Mouse (Mus musculus) thymus, postnatal 14 days (tissue): ENCODE results near the gene Csnk2a2.

Experiments used
- DNase-seq: peaks from one replicate; pipeline ENCODE4 v3.0.0; 2021

Gene Csnk2a2

DNA sequence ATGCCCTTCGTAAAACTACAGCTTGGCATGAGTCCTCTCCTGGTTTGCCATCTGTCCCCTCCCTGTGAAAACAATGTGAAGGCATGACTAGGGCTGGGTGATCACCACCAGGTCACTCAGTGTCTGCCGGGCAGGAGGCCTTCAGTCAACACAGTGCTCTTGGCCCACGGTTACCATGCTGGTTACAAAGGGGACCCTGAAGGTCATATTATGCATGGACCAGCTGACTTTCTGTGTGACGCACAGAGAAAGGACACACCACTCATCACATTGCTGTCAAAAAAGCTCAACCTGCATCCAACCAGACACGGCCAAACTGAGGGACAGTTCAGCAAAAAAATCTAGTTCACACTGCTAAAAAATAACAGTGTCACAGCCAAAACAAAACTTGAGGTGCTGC, at the start of gene Csnk2a2:
Csnk2a2 (minus strand) TSS at position 34 of the 400 bp plus-strand sequence.
- no peak for DNase-seq

DNA sequence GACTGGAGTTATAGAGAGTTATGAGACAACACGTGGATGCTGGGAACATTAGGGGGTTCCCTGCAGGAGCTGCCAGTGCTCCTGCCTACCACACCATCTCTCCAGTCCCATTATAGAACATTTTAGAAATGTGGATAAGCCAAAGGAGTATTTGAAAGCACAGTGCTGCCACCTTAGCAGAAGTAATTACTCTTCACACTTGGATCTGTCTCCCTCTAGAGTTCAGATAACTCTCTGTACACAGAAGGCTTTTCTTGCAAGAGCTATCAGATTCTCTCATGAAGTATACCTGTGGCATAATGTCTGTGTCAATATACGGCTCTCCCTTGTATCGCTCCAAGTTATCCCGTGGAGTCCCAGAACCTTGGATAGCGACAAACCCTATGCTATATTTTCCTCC, 49.6 kb upstream of the Csnk2a2 start:
- no peak for DNase-seq

DNA sequence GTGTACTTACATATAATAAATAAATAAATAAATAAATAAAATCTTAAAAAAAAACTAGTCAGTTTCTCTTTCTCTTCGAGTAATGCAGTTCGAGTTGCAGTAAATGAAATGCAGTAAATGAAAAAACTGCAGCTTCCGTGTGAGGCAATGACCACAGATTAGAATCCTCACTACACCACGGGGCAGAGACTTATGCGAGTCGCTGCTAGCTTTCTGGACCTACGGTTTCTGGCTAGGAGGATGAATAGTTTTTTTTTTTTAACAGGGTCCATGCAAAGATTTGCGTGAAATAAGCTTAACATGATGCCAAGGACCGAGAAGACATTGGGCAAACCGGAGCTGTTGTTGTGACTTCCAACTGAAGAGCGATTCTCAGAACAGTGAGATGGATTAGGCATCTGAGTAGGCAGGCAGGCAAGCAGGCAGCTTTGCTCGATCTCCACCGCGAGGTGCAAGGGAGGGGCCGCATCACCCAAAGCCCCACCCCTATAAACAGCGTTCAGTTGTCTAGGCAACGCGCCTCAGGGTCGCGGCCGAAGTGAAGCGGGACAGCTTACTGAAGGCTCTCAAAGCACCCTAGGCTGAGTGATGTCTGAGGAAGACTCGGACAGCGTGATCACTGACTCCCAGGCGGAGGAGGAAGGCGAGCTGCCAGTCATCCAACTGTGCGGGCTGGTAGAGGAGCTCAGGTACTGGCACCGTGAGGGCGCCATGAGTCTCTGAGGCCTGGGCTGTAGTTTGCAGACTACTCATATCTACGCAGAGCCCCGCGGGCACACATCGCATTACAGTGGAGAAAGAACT, 43.9 kb upstream of the Csnk2a2 start, which contains the start of gene Ccdc113:
Ccdc113 (plus strand) TSS at position 502 of the 804 bp plus-strand sequence.
- DNase-seq: peak; percentile 30

DNA sequence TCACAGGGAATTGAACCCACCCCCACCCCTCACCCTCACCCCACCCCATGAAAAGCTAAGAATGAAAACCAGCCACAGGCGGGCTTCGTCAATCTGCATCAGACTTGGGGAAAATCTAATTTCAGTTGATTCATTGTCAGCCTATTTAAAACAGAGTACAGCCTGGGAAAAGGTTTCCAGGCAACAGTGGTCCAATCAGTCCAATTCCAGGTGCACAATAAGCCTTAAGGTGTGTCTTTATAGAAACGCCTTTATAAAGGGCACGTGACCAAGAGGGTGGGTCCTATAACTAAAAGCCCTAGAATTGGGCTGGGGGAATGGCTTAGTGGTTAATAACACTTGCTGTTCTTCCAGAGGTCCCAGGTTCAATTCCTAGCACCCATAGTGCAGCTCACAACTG, 42.4 kb upstream of the Csnk2a2 start:
- no peak for DNase-seq

- DNase-seq: peak; percentile 11
Observed at GRCm38 (mm10) chr8:95528750-95529310, 39.0 kb upstream of the Csnk2a2 start.

- no peak for DNase-seq
Observed at GRCm38 (mm10) chr8:95528194-95528593, 38.4 kb upstream of the Csnk2a2 start.

DNA sequence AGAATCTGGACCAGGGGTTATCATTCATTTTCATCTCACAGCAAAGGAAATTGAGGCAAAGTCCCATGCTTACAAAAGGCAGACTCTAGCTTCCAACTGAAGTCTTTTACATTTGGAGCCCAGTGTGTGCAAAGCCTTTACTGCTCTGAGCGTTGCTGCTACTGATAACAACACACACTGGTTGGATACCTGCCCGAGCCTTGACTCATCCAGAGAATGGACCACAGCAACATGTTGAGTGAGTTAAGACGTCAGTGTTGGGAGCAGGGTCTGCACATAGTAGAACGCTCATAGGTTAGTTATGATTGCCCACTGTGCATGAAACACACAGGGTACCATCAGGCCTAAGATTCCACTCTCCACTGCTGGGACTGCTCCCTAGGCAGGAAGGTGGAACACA, 34.2 kb upstream of the Csnk2a2 start:
- no peak for DNase-seq

DNA sequence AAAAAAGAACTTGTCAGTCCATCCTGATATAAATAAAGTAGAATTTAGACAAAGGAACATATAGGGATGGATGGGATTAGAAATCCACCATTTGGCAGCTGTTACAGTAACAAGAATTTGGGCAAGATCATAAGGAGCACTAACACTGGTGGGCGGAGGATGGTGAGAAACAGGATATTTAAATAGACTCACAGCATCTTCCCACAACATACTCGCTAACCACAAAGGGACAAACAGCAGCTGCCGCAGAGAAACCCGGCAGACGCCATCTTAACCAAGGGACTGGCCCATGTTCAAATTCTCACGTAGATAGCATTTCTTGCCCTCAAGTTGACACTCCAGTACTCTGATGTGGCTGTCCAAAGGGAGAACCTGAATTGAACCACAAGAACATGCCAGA, 27.1 kb upstream of the Csnk2a2 start:
- no peak for DNase-seq

DNA sequence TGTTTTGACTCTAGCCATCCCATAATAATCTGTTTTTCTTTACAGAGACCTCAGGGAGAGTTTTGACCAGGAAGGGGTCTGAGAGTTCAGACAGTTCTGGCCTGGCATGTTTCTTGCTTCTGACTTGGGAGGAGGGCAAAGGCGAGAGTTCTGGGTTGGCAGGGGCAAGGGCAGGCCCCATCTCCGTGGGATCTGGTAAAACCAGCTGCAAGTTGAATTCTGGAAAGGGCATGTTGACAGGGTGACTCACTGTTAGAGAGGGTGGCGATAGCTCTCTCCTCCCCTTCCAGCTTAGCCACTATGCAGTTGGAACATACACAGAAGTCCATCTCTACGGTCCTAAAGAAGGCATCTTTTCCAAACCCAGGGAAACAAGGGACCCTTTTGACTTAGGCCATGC, 23.4 kb upstream of the Csnk2a2 start:
- DNase-seq: no peak

DNA sequence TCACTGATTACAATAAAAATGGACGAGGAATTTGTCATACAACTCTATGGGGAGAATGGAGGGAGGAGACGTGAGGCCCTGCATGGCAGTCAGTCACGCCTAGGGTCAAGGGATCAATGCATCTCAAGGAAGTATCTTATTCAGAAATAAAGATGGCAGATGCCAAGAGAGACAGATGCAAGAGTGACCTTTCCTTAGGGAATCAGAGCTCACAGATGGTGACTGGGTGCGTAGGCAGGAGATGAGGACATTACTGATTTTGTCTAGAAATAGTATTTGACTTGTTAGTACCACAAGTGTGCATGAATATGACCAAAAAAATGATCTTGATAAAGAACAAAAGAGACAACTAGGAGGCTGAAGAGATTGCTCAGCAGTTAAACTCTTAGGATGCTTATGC, 22.4 kb upstream of the Csnk2a2 start:
- no peak for DNase-seq

GRCm38 (mm10) chr8:95506245-95506644, 16.4 kb upstream of the Csnk2a2 start:
- no peak for DNase-seq

DNA sequence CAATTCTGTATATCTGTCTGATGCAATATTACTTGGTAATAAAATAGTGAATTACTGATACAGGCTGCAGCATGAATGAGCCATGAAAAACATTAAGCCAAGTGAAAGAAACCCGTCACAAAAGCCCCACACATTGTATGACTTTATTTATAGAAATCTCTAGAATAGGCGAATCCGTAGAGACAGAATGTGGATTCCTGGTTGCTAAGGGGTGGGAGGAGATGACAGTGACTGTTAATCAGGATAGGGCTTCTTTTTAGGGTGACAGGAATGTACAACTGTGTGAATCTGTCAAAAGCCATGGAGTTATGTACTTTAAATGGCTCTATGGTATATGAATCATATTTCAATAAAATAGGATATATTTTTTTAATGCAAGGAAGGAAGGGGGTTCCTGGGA, 15.8 kb upstream of the Csnk2a2 start:
- DNase-seq: no peak

GRCm38 (mm10) chr8:95504835-95505234, 15.0 kb upstream of the Csnk2a2 start:
- no peak for DNase-seq

- DNase-seq: no peak
Observed at GRCm38 (mm10) chr8:95502431-95502830, 12.6 kb upstream of the Csnk2a2 start.

DNA sequence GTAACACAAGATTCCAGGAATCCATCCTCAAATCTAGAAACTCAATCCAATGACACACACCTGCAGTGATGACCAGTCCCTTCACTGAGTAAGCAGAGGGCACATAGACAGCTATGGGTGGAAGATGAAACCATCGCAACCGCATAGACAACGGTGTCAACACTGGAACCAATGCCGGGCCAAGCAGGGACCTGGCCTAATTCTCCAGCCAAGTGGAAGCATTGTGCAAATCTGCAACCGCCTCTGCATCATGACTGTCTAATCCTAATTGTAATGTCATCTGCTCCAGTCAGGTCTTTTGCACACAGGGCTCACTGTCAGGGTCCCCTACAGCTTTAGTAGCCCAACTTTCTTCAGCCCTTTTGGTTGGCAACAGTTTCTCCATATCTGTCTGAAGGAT, 10.6 kb upstream of the Csnk2a2 start:
- no peak for DNase-seq

DNA sequence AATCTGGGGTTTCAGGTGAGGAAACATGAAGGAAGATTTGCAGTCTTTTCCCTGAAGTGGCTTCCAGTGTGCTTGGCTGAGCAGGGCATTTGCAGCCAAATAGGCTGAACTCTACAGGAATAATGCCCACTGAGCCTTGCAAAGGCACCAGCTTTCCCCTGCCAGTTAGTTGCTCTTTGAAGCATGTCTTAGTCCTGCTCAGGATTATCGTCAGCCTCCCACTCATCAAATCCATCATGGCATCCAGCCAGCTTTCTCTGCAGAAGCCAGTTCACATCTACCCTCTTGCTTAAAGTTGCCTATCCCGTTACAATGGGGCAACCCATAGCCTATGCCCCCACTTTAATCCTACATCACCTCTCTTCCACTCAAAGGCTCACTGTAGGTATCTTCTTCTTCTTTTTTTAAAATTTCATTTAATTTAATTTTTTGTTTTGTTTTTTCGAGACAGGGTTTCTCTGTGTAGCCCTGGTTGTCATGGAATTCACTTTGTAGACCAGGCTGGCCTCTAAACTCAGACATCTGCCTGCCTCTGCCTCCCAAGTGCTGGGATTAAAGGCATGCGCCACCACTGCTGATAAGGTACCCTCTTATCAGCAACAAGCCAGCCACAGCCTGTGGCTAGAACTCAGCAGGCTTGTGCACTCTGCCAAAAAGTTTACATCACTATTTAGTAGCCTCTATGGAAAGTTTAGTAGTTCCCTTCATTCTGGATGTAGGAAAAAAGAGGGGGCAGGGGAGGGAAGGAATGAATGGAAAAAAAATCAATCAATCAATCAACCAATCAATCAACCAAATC, 9.6 kb upstream of the Csnk2a2 start:
- DNase-seq: no peak

- DNase-seq: no peak
Observed at GRCm38 (mm10) chr8:95497821-95498220, 8.0 kb upstream of the Csnk2a2 start.

DNA sequence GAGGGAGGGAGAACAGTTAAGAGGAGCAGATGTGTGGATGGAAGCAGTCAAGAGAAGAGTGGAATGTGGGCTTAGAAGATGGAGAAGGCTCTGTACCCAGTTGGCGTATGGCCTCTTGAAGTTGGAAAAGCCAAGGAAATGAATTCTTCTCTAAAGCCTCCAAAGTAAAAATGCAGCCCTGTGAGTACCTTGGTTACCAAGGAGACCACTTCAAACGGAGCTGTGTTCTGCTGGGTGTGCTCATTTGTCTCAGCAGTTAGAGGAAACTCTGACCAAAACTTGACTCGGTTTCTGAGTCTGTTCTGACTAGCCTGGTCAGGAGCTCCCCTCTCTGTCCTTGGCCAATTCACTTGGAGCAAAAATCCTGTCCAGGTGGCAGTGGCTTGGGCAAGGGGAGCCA, 6.6 kb upstream of the Csnk2a2 start:
- no peak for DNase-seq

DNA sequence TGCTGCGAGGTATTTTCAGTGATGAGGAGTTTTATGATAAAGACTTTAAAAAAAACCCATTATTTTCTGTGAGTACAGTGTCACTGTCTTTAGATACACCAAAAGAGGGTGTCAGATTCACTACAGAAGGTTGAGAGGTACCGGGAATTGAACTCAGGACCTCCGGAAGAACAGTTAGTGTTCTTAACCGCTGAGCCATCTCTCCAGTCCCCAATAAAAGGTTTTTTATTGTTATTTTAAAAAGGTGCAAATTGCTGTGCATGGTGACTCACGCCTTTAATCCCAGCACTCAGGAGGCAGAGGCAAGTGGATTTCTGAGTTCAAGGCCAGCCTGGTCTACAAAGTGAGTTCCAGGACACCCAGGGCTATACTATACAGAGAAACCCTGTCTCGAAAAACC, 5.6 kb upstream of the Csnk2a2 start:
- no peak for DNase-seq

GRCm38 (mm10) chr8:95492057-95492456, 2.2 kb upstream of the Csnk2a2 start:
- DNase-seq: no peak

- DNase-seq: peak; percentile 90
Observed at GRCm38 (mm10) chr8:95488698-95489332, 1.0 kb downstream of the Csnk2a2 start.

DNA sequence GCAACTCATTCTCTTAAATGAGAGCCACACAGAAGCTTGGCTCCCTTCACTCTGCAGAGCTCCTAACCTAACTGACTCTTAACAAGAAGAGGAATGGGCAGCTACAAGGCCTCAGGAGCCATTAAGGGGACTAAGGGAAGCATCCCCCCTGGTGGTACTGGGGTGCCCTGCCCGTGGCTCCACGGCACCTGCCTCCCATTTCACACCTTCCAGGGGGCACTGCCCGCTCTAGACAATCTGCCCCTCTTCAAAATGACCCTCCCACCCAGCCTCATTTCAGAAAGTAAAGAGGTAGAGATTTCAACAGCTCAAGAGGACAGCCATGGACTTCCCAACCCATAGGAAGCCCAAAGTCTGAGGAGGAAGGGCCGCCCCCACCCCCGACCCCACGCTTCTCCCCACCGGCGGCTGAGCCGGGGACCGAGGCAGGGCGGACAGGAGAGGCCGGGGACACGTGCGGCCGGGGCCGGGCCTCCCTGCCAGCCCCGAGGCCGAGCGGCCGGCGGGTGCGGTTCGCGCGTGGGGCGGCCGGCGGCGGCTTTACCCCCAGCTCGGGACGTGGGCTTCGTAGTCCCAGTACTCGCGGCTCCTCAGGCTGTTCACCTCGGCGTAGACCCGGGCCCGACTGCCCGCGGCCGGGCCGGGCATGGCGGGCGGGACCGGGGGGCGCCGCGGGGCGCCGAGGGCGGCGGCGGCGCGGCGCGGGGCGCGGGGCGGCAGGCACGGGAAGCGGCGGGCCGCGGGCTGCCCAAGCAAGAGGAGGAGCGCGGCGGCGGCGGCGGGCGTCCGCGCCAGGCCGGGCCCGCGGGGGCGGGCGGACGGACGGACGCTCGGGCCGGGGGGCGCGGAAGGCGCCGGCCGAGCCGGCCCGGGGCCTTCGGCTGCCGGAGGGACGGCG, 1.8 kb downstream of the Csnk2a2 start:
- DNase-seq: peak; percentile 21
